Mouse (Mus musculus): Measurements from ENCODE around the gene Tmem269.

Tmem269 gene

DNA sequence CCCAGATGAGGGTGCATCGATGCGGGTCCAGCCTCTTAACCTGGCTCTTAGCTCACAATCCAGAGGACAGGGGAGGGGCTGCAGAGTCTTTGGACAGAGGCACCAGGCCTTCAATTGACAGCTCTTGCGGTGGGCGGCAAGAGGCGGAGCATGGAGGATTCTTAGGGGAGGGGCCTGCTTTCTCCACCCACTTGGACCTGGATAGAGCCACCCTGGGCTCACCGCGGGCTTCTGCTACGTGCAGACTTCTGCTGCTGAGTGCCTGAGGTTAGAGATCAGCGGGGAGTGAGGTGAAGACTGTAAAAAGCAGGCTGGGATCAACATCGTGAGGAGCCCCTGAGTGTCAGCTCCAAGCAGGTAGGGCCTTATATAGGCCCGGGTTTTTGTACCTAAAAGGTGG, at the start of gene Tmem269:
Gene Tmem269 (minus strand): TSS at position 49 of the 400 bp plus-strand sequence.
- no peak for DNase-seq

- DNase-seq: no peak
Observed at GRCm38 (mm10) chr4:119266606-119267005, 48.6 kb upstream of the Tmem269 start.

DNA sequence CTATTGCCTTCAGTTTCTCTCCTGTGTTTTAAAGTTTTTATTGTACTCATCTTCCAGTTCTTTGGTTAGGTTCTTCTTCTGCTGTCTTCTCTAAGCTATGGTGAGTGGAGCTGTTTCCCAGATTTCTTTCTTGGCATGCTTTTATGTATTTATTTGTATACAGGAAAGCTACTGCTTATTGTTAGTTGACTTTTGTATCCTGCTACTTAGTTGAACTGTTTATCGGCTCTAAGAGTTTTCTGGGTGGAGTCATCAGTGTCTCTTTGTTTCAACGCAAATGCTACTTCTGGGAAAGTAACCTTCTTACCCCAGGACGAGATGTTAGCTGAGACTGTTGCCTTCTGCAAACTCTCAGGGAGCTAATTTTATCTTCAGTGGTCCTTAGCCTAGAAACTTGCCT, 45.4 kb upstream of the Tmem269 start:
- DNase-seq: no peak

DNA sequence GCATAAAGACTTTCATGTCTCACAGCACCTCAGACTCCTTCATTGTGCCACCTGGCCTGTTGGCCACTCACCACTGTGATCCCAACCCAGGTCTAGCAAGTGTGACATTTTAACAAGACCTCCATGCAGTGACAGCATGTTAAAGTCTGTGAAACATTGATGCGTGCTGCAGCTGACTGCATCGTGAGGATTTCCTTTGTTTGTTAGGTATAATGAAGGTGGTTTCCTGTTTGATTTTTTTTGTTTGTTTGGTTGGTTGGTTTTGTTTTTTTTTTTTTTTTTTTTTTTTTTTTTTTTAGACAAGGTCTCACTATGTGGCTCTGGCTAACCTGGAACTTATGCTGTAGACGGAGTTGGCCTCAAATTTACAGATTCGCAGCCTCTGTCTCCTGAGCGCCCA, 44.5 kb upstream of the Tmem269 start:
- DNase-seq: no peak

GRCm38 (mm10) chr4:119261087-119261713, 43.2 kb upstream of the Tmem269 start:
- DNase-seq: no peak

- no peak for DNase-seq
Observed at GRCm38 (mm10) chr4:119259344-119260254, 41.6 kb upstream of the Tmem269 start.

GRCm38 (mm10) chr4:119257083-119257482, 39.1 kb upstream of the Tmem269 start:
- DNase-seq: no peak

GRCm38 (mm10) chr4:119255351-119255750, 37.3 kb upstream of the Tmem269 start, which contains the start of gene Cldn19:
TSS of gene Cldn19 (plus strand) at chr4:119255414.
- DNase-seq: no peak

DNA sequence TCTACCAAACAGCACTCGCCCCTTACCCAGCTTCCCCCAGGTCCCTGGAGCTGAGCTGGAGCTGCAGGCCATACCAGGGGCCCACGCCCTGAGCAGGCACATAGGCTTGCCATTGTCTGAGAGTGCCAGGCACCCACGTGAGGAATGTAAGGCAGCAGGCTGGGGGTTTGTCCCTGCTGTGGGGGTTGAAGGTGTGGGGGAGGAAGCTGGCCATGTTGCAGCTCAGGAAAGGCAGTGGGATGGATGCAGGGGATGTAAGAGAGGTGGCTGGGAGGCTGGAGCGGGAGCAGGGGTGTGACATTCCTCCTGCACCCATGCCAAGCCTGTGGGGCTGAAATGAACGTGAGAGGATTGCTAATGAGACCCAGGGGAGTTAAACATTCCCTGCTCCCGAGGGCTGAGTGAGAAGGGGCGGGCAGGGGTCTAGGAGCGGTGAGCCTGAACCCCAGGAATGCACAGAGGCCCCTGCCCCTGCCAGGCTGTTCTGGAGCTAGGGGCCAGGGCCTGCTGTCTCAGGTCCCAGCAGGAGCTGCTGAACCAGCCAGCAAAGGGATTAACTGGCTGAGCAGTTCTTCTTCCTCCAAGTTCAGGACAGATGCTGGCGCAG, 36.1 kb upstream of the Tmem269 start:
- DNase-seq: no peak

DNA sequence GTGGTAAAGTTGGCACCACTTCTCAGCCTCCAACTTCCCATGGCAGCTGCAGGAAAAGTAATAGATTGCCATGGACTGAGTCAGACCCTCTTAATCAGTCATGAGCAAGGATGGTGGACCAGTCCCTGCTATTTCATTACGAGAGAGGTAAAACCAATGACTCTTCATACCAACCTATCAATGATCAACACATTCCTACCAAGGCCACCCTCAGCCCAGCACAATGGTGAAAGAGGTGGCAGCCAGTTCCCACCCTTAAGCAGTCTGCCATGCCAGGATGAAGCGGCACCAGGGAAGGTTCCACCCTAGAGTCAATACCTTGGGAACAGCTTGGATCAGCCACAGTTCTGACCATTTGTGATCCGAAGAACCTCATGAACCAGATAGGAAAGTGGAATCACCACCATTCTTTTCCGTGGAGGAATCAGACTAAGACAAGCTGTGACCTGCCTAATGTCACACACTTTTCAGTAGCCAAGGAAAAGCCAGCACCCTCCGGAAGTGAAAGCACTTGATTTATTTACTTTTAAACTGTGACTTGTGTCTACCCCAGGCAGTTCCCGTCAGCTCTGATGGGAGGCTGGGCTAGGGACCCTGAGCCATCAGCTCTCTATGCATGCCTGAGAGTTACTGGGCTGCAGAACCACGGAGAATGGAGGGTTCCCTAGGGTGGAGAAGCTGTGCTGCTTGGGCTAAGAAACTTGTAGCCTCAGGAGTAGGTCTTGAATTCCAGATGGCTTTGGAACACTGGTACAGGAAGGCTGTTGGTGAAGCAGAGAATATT, 34.2 kb upstream of the Tmem269 start:
- no peak for DNase-seq

DNA sequence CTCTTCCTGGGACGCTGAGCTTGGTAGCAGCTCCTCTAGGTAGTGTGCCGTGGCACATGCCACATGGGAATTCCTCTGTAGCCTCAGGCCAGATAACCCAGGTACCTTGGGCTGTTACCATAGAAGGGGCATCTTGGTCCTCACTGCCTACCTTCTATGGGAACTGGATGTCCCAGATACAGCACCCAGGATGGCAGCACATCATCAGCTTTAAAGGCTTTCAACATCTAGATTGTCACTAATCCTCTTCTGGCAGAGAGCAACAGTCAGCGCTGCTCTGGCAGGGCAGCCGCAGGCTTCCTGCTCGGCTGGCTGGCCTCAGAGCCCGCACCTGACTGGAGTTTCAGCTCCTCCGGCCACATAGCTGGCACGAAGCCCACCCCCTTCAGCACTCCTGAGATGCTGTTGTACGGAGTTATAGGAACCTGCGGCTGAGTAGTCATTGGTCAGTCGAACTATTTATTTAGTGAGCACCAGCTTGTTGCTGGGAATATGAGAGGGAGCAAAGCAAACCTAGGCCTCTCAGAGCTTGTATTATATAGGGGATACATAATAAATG, 30.5 kb upstream of the Tmem269 start:
- DNase-seq: no peak

- DNase-seq: no peak
Observed at GRCm38 (mm10) chr4:119247462-119248235, 29.6 kb upstream of the Tmem269 start.

GRCm38 (mm10) chr4:119246688-119247225, 28.7 kb upstream of the Tmem269 start:
- DNase-seq: no peak

DNA sequence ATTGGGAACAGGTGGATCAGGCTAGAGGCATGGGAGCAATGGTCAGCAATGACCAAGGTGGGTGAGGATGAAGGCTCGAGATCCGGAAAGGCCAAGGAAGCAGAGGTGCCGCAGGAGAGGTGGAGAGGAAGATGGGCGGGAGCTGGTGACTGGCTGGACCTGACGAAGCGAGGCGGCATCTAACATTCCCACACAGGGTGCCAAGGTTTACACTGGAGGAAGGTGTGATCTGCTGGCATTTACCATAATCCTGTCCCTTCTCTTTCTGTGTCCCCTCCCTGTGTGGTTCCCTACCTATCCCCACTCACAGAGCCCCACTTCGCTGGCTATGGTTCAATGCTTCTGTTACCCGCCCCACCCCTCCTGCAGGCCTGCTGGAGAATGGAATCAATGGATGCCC, 27.9 kb upstream of the Tmem269 start:
- no peak for DNase-seq

- peak; percentile 50 for DNase-seq
Observed at GRCm38 (mm10) chr4:119245556-119245955, 27.5 kb upstream of the Tmem269 start.

- no peak for DNase-seq
Observed at GRCm38 (mm10) chr4:119244468-119245240, 26.6 kb upstream of the Tmem269 start.

- no peak for DNase-seq
Observed at GRCm38 (mm10) chr4:119242571-119242970, 24.6 kb upstream of the Tmem269 start.

- no peak for DNase-seq
Observed at GRCm38 (mm10) chr4:119241664-119242063, 23.6 kb upstream of the Tmem269 start.

GRCm38 (mm10) chr4:119239181-119239682, 21.2 kb upstream of the Tmem269 start:
- no peak for DNase-seq

DNA sequence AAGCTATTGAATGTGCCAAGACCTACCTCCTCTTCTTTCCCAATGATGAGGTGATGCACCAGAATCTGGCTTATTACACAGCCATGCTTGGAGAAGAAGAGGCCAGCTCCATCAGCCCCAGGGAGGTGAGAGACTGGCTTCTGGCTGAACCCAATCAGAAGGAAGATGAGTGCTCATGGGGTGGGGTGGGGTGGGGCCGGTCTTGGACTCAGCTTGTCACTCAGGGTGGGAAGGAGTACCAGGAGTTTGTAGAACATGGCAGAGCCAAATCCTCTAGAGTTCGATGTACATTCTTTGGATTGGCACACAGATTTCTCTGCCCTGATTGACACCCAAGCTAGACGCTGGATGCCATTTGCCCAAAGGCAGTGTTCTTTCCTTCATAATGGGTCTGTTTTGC, 20.6 kb upstream of the Tmem269 start:
- no peak for DNase-seq

Data from cerebellum, adult 11-12 months (tissue).